In the genomic region with DNA sequence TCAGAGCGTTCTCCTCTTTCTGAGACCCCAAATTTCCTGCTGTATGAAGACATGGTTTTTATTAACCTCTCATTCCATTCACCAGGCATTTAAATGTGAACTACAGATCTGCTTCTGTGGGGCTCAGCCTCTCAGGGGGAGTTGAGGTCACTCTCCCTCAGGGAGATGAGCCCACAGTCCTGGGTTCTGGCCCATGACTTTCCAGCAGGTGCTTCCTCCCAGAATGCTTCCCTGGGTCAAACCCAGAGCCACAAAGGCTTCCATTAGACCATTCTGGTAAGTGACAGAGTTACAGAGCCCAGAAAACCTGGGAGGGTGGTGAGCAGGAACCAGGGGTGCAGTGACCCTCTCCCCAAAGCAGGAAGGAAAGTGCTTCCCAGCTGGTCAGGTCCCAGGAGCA, we compare ENCODE assay signal across 18 mouse cellular contexts. TPM values are rescaled to one million over a fixed set of nuclear protein-coding genes. Genes with fewer than 3 reads are reported as not detected.
DNase-seq lines count a peak whose midpoint lies in the region.
"Had no signal": no experiment of that assay in that cellular context is flagged by ENCODE, and none has a peak within 500 bp of the region (broad histone marks: within the 10 kb centered on the region; RNA-seq: fewer than 3 reads in every experiment).

TSS of gene Vpreb2 (plus strand) at position 301 of the 400 bp plus-strand sequence.

- peak; percentile 51 for DNase-seq in heart, adult 11 months
- no peak for DNase-seq in heart, postnatal 4 days
- DNase-seq: adrenal gland, adult 2 months; adrenal gland, adult 8-10 months; adrenal gland, postnatal 10 days; adrenal gland, postnatal 14 days; adrenal gland, postnatal 25 days; adrenal gland, postnatal 36 days; B cell, adult 2 months; cerebellum, adult 11 months; cerebellum, adult 11-12 months; cerebellum, adult 18-20 months; cerebellum, adult 2 months had no signal

RNA-seq across cellular contexts. Expression of gene Vpreb2, which starts in this region (rescaled TPM):
- not detected for total RNA-seq in heart, postnatal 4 days (2021)
- total RNA-seq: adrenal gland, adult 2 months; adrenal gland, postnatal 14 days; adrenal gland, postnatal 25 days; adrenal gland, postnatal 36 days; adrenal gland, postnatal 4 days; CH12.LX; ES-E14; G1E; MEL had no signal
